Mouse (Mus musculus): ENCODE measurements around the gene Rdh1.

GRCm38 (mm10) chr10:127750136-127750777 is 9.3 kb upstream of the Rdh1 start:
- TF ChIP-seq CTCF (IDR thresholded peaks at IDR 0.05; ENCODE audit: control insufficient read depth, insufficient read depth, low read length) (no peak), POLR2A (IDR thresholded peaks at IDR 0.05; ENCODE audit: borderline replicate concordance, control insufficient read depth, low read depth, low read length) (no peak)
